Mouse (Mus musculus) liver, embryonic 13.5 days (tissue): ENCODE measurements around the gene Cnpy1. TPM values are rescaled to one million over a fixed set of nuclear protein-coding genes. Genes with fewer than 3 reads are reported as not detected.
A peak's percentile ranks its signal among the peaks of the same experiment; 100 is the strongest.

Experiments
- ATAC-seq: fragments of 200-750 bp; cut with Nextera tagmentation; 2 replicates; pipeline ENCODE4 v1.8.0; 2017; ENCODE audit warnings: low read depth, mild to moderate bottlenecking, moderate number of reproducible peaks, moderate library complexity
- DNase-seq: peaks from one replicate; pipeline ENCODE4 v3.0.0; 2022
- H3K27ac ChIP-seq: fragments of 300-500 bp; sonication (generic); 2 replicates; pipeline ENCODE4 v1.5.1; 2015; ENCODE audit warnings: moderate library complexity, mild to moderate bottlenecking, inconsistent platforms
- H3K27me3 ChIP-seq: fragments of 300-500 bp; sonication (generic); 2 replicates; pipeline ENCODE4 v1.6.1; 2015; ENCODE audit warnings: mild to moderate bottlenecking, inconsistent platforms
- H3K36me3 ChIP-seq: fragments of 300-500 bp; sonication (generic); 2 replicates; pipeline ENCODE4 v1.6.1; 2015; ENCODE audit warnings: mild to moderate bottlenecking, inconsistent platforms
- H3K4me1 ChIP-seq: fragments of 300-500 bp; sonication (generic); replicated peaks from 2 replicates; pipeline ENCODE4 v1.6.1; 2015; ENCODE audit warnings: inconsistent platforms
- H3K4me2 ChIP-seq: fragments of 300-500 bp; sonication (generic); 2 replicates; pipeline ENCODE4 v1.6.1; 2015; ENCODE audit warnings: inconsistent platforms, mild to moderate bottlenecking, moderate library complexity
- H3K4me3 ChIP-seq: fragments of 300-500 bp; sonication (generic); replicated peaks from 2 replicates; pipeline ENCODE4 v1.5.1; 2015; ENCODE audit warnings: mild to moderate bottlenecking, inconsistent platforms
- H3K9ac ChIP-seq: fragments of 300-500 bp; sonication (generic); 2 replicates; pipeline ENCODE4 v1.6.1; 2015; ENCODE audit warnings: mild to moderate bottlenecking, inconsistent platforms
- H3K9me3 ChIP-seq: fragments of 300-500 bp; sonication (generic); replicated peaks from 2 replicates; pipeline ENCODE4 v1.6.1; 2016; ENCODE audit warnings: inconsistent platforms
- WGBS: fragments of 180-500 bp; shearing (Covaris S2); methylation state at CpG from one replicate; pipeline ENCODE4 v1.1.7; 2015; ENCODE audit not compliant: insufficient replicate concordance; 5-methylcytosine and 5-hydroxymethylcytosine counted together
- polyA plus RNA-seq: library from polyadenylated mRNA; unstranded; fragments of >200 nt; fragmentation: Nextera tagmentation; extraction: Ambion mirVana; gene quantifications from 2 replicates; pipeline ENCODE4 v1.2.1, GENCODE M21; 2015

Cnpy1 gene
- polyA plus RNA-seq, 1 experiment from 2014 or later, result 0.03 TPM

GRCm38 (mm10) chr5:28169166-28169801, 76.3 kb downstream of the Cnpy1 start:
- WGBS, result 6% methylated on average over 5 of the region's 5 CpGs
- Histone ChIP-seq H3K4me2 (no peak overlapping the region), H3K27ac (no peak overlapping the region), H3K4me1 (peaks cover 10% of the 10 kb centered on the region), H3K4me3 (no peak overlapping the region), H3K9me3 (no peaks in the 10 kb centered on the region), H3K27me3 (peaks cover 97% of the 10 kb centered on the region), H3K36me3 (no peaks in the 10 kb centered on the region), H3K9ac (no peak overlapping the region)
- DNase-seq, result no peak
- ATAC-seq, result no peak

GRCm38 (mm10) chr5:28168253-28169165, 77.1 kb downstream of the Cnpy1 start:
- no peak overlapping the region for H3K27ac ChIP-seq
- ATAC-seq (no peak), DNase-seq (no peak)
- H3K9me3 ChIP-seq, result no peaks in the 10 kb centered on the region
- H3K4me2 ChIP-seq, result 0 out of 2 replicates have a peak overlapping the region, but pooled peaks have one; percentile 10
- peaks cover 97% of the 10 kb centered on the region for H3K27me3 ChIP-seq
- peaks cover 10% of the 10 kb centered on the region for H3K4me1 ChIP-seq
- H3K9ac ChIP-seq, result no peak overlapping the region
- 2% methylated on average over 36 of the region's 36 CpGs for WGBS
- no peaks in the 10 kb centered on the region for H3K36me3 ChIP-seq
- 0 out of 2 replicates have a peak overlapping the region, but pooled peaks have one; percentile 12 for H3K4me3 ChIP-seq

GRCm38 (mm10) chr5:28167611-28168252, 77.9 kb downstream of the Cnpy1 start:
- 0 out of 2 replicates have a peak overlapping the region, but pooled peaks have one; percentile 12 for H3K4me3 ChIP-seq

GRCm38 (mm10) chr5:28166256-28167231, 79.1 kb downstream of the Cnpy1 start:
- Histone ChIP-seq H3K27me3 (peaks cover 97% of the 10 kb centered on the region), H3K9me3 (no peaks in the 10 kb centered on the region), H3K27ac (no peak overlapping the region), H3K9ac (no peak overlapping the region), H3K4me2 (peak overlapping the region; percentile 68), H3K36me3 (no peaks in the 10 kb centered on the region), H3K4me1 (peaks cover 10% of the 10 kb centered on the region), H3K4me3 (peak overlapping the region; percentile 43)
- ATAC-seq (0 out of 2 replicates have a peak, but pooled peaks have one; percentile 12), DNase-seq (no peak)
- WGBS, result 1% methylated on average over 111 of the region's 111 CpGs

More at GRCm38 (mm10) chr5:28167611-28168252, 77.9 kb downstream of the Cnpy1 start:
- Histone ChIP-seq H3K9me3 (no peaks in the 10 kb centered on the region), H3K36me3 (no peaks in the 10 kb centered on the region), H3K27ac (no peak overlapping the region), H3K9ac (no peak overlapping the region), H3K4me1 (peaks cover 10% of the 10 kb centered on the region), H3K27me3 (peaks cover 97% of the 10 kb centered on the region), H3K4me2 (0 out of 2 replicates have a peak overlapping the region, but pooled peaks have one; percentile 10)
- DNase-seq (no peak), ATAC-seq (no peak)
- 3% methylated on average over 29 of the region's 29 CpGs for WGBS

GRCm38 (mm10) chr5:28165358-28166255, 80.0 kb downstream of the Cnpy1 start, which contains the start of gene En2:
En2 (plus strand) TSS chr5:28165694.
- peak within 1 kb of the TSS; percentile 43 for H3K4me3 ChIP-seq
- WGBS, result under 1% methylated on average over 109 of the region's 113 CpGs
- H3K27ac ChIP-seq, result no peak within 1 kb of the TSS
- no peak for DNase-seq
- ATAC-seq, result peak; percentile 10
- peaks cover 98% of the 10 kb centered on the region for H3K27me3 ChIP-seq
- H3K36me3 ChIP-seq, result no peaks in the 10 kb centered on the region
- H3K9me3 ChIP-seq, result no peaks in the 10 kb centered on the region
- H3K4me2 ChIP-seq, result peak within 1 kb of the TSS; percentile 68
- no peak within 1 kb of the TSS for H3K9ac ChIP-seq
- H3K4me1 ChIP-seq, result peaks cover 10% of the 10 kb centered on the region

- Histone ChIP-seq H3K27me3 (peaks cover 100% of the 10 kb centered on the region), H3K27ac (no peak overlapping the region), H3K36me3 (no peaks in the 10 kb centered on the region), H3K4me3 (no peak overlapping the region), H3K9ac (no peak overlapping the region), H3K4me1 (peaks cover 10% of the 10 kb centered on the region), H3K4me2 (no peak overlapping the region), H3K9me3 (no peaks in the 10 kb centered on the region)
- WGBS, result 6% methylated on average over 1 of the region's 1 CpGs
- ATAC-seq, result no peak
- no peak for DNase-seq
Observed at GRCm38 (mm10) chr5:28163926-28164325, 81.7 kb downstream of the Cnpy1 start.

- ATAC-seq, result no peak
- Histone ChIP-seq H3K36me3 (no peaks in the 10 kb centered on the region), H3K4me1 (peaks cover 10% of the 10 kb centered on the region), H3K4me2 (no peak overlapping the region), H3K4me3 (no peak overlapping the region), H3K27ac (no peak overlapping the region), H3K9me3 (no peaks in the 10 kb centered on the region), H3K27me3 (peaks cover 100% of the 10 kb centered on the region), H3K9ac (no peak overlapping the region)
- 2% methylated on average over 24 of the region's 24 CpGs for WGBS
- no peak for DNase-seq
Observed at GRCm38 (mm10) chr5:28161938-28162402, 83.6 kb downstream of the Cnpy1 start.

- H3K27ac ChIP-seq, result no peak overlapping the region
- no peaks in the 10 kb centered on the region for H3K36me3 ChIP-seq
- H3K9me3 ChIP-seq, result no peaks in the 10 kb centered on the region
- ATAC-seq (no peak), DNase-seq (no peak)
- WGBS, result 4% methylated on average over 20 of the region's 20 CpGs
- no peak overlapping the region for H3K4me3 ChIP-seq
- peaks cover 7% of the 10 kb centered on the region for H3K4me1 ChIP-seq
- H3K9ac ChIP-seq, result no peak overlapping the region
- H3K27me3 ChIP-seq, result peaks cover 100% of the 10 kb centered on the region
- H3K4me2 ChIP-seq, result no peak overlapping the region
Observed at GRCm38 (mm10) chr5:28161383-28161937, 84.1 kb downstream of the Cnpy1 start.

GRCm38 (mm10) chr5:28159891-28160470, 85.6 kb downstream of the Cnpy1 start:
- Histone ChIP-seq H3K4me1 (no peaks in the 10 kb centered on the region), H3K4me3 (no peak overlapping the region), H3K9ac (no peak overlapping the region), H3K9me3 (no peaks in the 10 kb centered on the region), H3K36me3 (no peaks in the 10 kb centered on the region), H3K27me3 (peaks cover 100% of the 10 kb centered on the region), H3K27ac (no peak overlapping the region), H3K4me2 (no peak overlapping the region)
- ATAC-seq, result no peak
- 3% methylated on average over 8 of the region's 8 CpGs for WGBS
- DNase-seq, result no peak
